Mouse (Mus musculus) midbrain, embryonic 14.5 days (tissue): ENCODE measurements around the gene Myh11. TPM values are rescaled to one million over a fixed set of nuclear protein-coding genes. Genes with fewer than 3 reads are reported as not detected.

Experiments used
- ATAC-seq: fragments of 200-750 bp; cut with Nextera tagmentation; 2 replicates; pipeline ENCODE4 v1.8.0; 2017; ENCODE audit warnings: moderate number of reproducible peaks, moderate library complexity; ENCODE audit not compliant: low FRiP score, low TSS enrichment
- DNase-seq: peaks from one replicate; pipeline ENCODE4 v3.0.0-alpha.2; 2015
- H3K27ac ChIP-seq: fragments of 300-500 bp; sonication (generic); replicated peaks from 2 replicates; pipeline ENCODE4 v1.5.1; 2014; ENCODE audit warnings: mild to moderate bottlenecking, low read depth, low read length, moderate library complexity
- H3K27me3 ChIP-seq: fragments of 300-500 bp; sonication (generic); 2 replicates; pipeline ENCODE4 v1.6.1; 2014; ENCODE audit warnings: low read length, control low read depth, mixed read lengths; ENCODE audit not compliant: control insufficient read depth, insufficient read depth
- H3K36me3 ChIP-seq: fragments of 300-500 bp; sonication (generic); 2 replicates; pipeline ENCODE4 v1.6.1; 2014; ENCODE audit warnings: low read length, control low read depth; ENCODE audit not compliant: control insufficient read depth, insufficient read depth
- H3K4me1 ChIP-seq: fragments of 300-500 bp; sonication (generic); 2 replicates; pipeline ENCODE4 v1.6.1; 2014; ENCODE audit warnings: mild to moderate bottlenecking, antibody characterized with exemption, low read length, control low read depth; ENCODE audit not compliant: control insufficient read depth, insufficient read depth
- H3K4me2 ChIP-seq: fragments of 300-500 bp; sonication (generic); 2 replicates; pipeline ENCODE4 v1.6.1; 2014; ENCODE audit warnings: mild to moderate bottlenecking, low read length, moderate library complexity
- H3K4me3 ChIP-seq: fragments of 300-500 bp; sonication (generic); replicated peaks from 2 replicates; pipeline ENCODE4 v1.5.1; 2014; ENCODE audit warnings: low read depth, low read length
- H3K9ac ChIP-seq: fragments of 300-500 bp; sonication (generic); replicated peaks from 2 replicates; pipeline ENCODE4 v1.6.1; 2014; ENCODE audit warnings: mild to moderate bottlenecking, low read length, moderate library complexity
- H3K9me3 ChIP-seq: fragments of 300-500 bp; sonication (generic); 2 replicates; pipeline ENCODE4 v1.6.1; 2016; ENCODE audit warnings: low read length, control low read depth, mixed read lengths; ENCODE audit not compliant: control insufficient read depth
- WGBS: fragments of 180-500 bp; shearing (Covaris S2); extraction: QIAGEN DNeasy Blood & Tissue Kit; methylation state at CpG from one replicate; pipeline ENCODE4 v1.1.7; 2014; 5-methylcytosine and 5-hydroxymethylcytosine counted together
- polyA plus RNA-seq: library from polyadenylated mRNA; unstranded; fragments of >200 nt; fragmentation: Nextera tagmentation; extraction: Ambion mirVana; gene quantifications from 2 replicates; pipeline ENCODE4 v1.2.1, GENCODE M21; 2014

Gene Myh11
- polyA plus RNA-seq, 1 experiment from 2014 or later: 0.50 TPM

GRCm38 (mm10) chr16:14308245-14309073 is 17.3 kb upstream of the Myh11 start:
- DNase-seq (no peak), ATAC-seq (no peak)
- Histone ChIP-seq H3K9ac (no peak overlapping the region), H3K9me3 (no peaks in the 10 kb centered on the region), H3K4me1 (no peaks in the 10 kb centered on the region; the same call in 1 of the 2 replicates), H3K4me2 (no peak overlapping the region), H3K27me3 (no peaks in the 10 kb centered on the region), H3K36me3 (peaks cover 79% of the 10 kb centered on the region), H3K27ac (no peak overlapping the region), H3K4me3 (no peak overlapping the region)
- 93% methylated on average over 6 of the region's 6 CpGs for WGBS

GRCm38 (mm10) chr16:14307373-14307772 is 16.2 kb upstream of the Myh11 start:
- ATAC-seq (no peak), DNase-seq (no peak)
- 98% methylated on average over 1 of the region's 1 CpGs for WGBS
- no peak overlapping the region for H3K4me2 ChIP-seq
- H3K4me3 ChIP-seq: no peak overlapping the region
- H3K36me3 ChIP-seq: peaks cover 75% of the 10 kb centered on the region
- H3K9me3 ChIP-seq: no peaks in the 10 kb centered on the region
- H3K4me1 ChIP-seq: no peaks in the 10 kb centered on the region; the same call in 1 of the 2 replicates
- no peak overlapping the region for H3K9ac ChIP-seq
- H3K27me3 ChIP-seq: no peaks in the 10 kb centered on the region
- H3K27ac ChIP-seq: no peak overlapping the region

GRCm38 (mm10) chr16:14306451-14306850 is 15.3 kb upstream of the Myh11 start:
- DNase-seq (no peak), ATAC-seq (no peak)
- Histone ChIP-seq H3K9me3 (no peaks in the 10 kb centered on the region), H3K4me2 (no peak overlapping the region), H3K9ac (no peak overlapping the region), H3K27me3 (no peaks in the 10 kb centered on the region), H3K27ac (no peak overlapping the region), H3K36me3 (peaks cover 73% of the 10 kb centered on the region), H3K4me1 (no peaks in the 10 kb centered on the region; the same call in 1 of the 2 replicates), H3K4me3 (no peak overlapping the region)
- WGBS: 85% methylated on average over 1 of the region's 1 CpGs

GRCm38 (mm10) chr16:14304791-14305190 is 13.6 kb upstream of the Myh11 start:
- H3K9ac ChIP-seq: no peak overlapping the region
- DNase-seq: no peak
- no peak for ATAC-seq
- H3K36me3 ChIP-seq: peaks cover 74% of the 10 kb centered on the region
- no peak overlapping the region for H3K4me3 ChIP-seq
- H3K9me3 ChIP-seq: no peaks in the 10 kb centered on the region
- no peak overlapping the region for H3K4me2 ChIP-seq
- no peaks in the 10 kb centered on the region for H3K27me3 ChIP-seq
- H3K27ac ChIP-seq: no peak overlapping the region
- H3K4me1 ChIP-seq: no peaks in the 10 kb centered on the region; the same call in 1 of the 2 replicates
- WGBS: 93% methylated on average over 3 of the region's 3 CpGs

GRCm38 (mm10) chr16:14303676-14304075 is 12.5 kb upstream of the Myh11 start:
- H3K27ac ChIP-seq: no peak overlapping the region
- H3K4me1 ChIP-seq: no peaks in the 10 kb centered on the region; the same call in 1 of the 2 replicates
- no peaks in the 10 kb centered on the region for H3K27me3 ChIP-seq
- no peak overlapping the region for H3K9ac ChIP-seq
- ATAC-seq (no peak), DNase-seq (no peak)
- no peak overlapping the region for H3K4me2 ChIP-seq
- no peak overlapping the region for H3K4me3 ChIP-seq
- H3K9me3 ChIP-seq: no peaks in the 10 kb centered on the region
- WGBS: 72% methylated on average over 7 of the region's 7 CpGs
- H3K36me3 ChIP-seq: peaks cover 80% of the 10 kb centered on the region

GRCm38 (mm10) chr16:14303148-14303547 is 12.0 kb upstream of the Myh11 start:
- Histone ChIP-seq H3K36me3 (peaks cover 79% of the 10 kb centered on the region), H3K9me3 (no peaks in the 10 kb centered on the region), H3K4me3 (no peak overlapping the region), H3K27ac (no peak overlapping the region), H3K4me2 (no peak overlapping the region), H3K27me3 (no peaks in the 10 kb centered on the region), H3K9ac (no peak overlapping the region), H3K4me1 (no peaks in the 10 kb centered on the region; the same call in 1 of the 2 replicates)
- WGBS: 92% methylated on average over 2 of the region's 2 CpGs
- no peak for DNase-seq
- ATAC-seq: no peak

GRCm38 (mm10) chr16:14298461-14298860 is 7.3 kb upstream of the Myh11 start:
- Histone ChIP-seq H3K4me2 (no peak overlapping the region), H3K9me3 (no peaks in the 10 kb centered on the region), H3K36me3 (peaks cover 41% of the 10 kb centered on the region), H3K4me1 (no peaks in the 10 kb centered on the region; the same call in 1 of the 2 replicates), H3K9ac (no peak overlapping the region), H3K27ac (no peak overlapping the region), H3K4me3 (no peak overlapping the region), H3K27me3 (no peaks in the 10 kb centered on the region)
- DNase-seq (no peak), ATAC-seq (no peak)
- WGBS: 96% methylated on average over 4 of the region's 4 CpGs

GRCm38 (mm10) chr16:14297746-14298145 is 6.6 kb upstream of the Myh11 start:
- Histone ChIP-seq H3K36me3 (peaks cover 37% of the 10 kb centered on the region), H3K4me1 (no peaks in the 10 kb centered on the region), H3K4me3 (no peak overlapping the region), H3K4me2 (no peak overlapping the region), H3K9me3 (no peaks in the 10 kb centered on the region), H3K27ac (no peak overlapping the region), H3K9ac (no peak overlapping the region), H3K27me3 (no peaks in the 10 kb centered on the region)
- DNase-seq (no peak), ATAC-seq (no peak)
- WGBS: 92% methylated on average over 4 of the region's 4 CpGs

GRCm38 (mm10) chr16:14297137-14297536 is 6.0 kb upstream of the Myh11 start:
- H3K4me2 ChIP-seq: no peak overlapping the region
- no peaks in the 10 kb centered on the region for H3K9me3 ChIP-seq
- peaks cover 5% of the 10 kb centered on the region; the same call in 1 of the 2 replicates for H3K27me3 ChIP-seq
- no peak overlapping the region for H3K27ac ChIP-seq
- no peak overlapping the region for H3K4me3 ChIP-seq
- ATAC-seq: no peak
- H3K4me1 ChIP-seq: 0 out of 2 replicates have a peak, but pooled peaks cover 4% of the 10 kb centered on the region
- H3K9ac ChIP-seq: no peak overlapping the region
- DNase-seq: no peak
- 95% methylated on average over 3 of the region's 3 CpGs for WGBS
- peaks cover 33% of the 10 kb centered on the region for H3K36me3 ChIP-seq
